Mouse (Mus musculus) liver, embryonic 16.5 days (tissue): ENCODE data around the gene Sv2c. TPM values are rescaled to one million over a fixed set of nuclear protein-coding genes. Genes with fewer than 3 reads are reported as not detected.
"Not testable (repeated sequence)": the region's sequence is repeated elsewhere in the genome, so short reads cannot be mapped to it uniquely, and the experiment has no call there.

Source experiments
- ATAC-seq: fragments of 200-750 bp; cut with Nextera tagmentation; 2 replicates; pipeline ENCODE4 v1.8.0; 2017; ENCODE audit warnings: low read depth, mild to moderate bottlenecking, moderate number of reproducible peaks, moderate library complexity
- H3K27ac ChIP-seq: fragments of 300-500 bp; sonication (generic); 2 replicates; pipeline ENCODE4 v1.5.1; 2014; ENCODE audit warnings: mild to moderate bottlenecking, low read length
- H3K27me3 ChIP-seq: fragments of 300-500 bp; sonication (generic); 2 replicates; pipeline ENCODE4 v1.6.1; 2014; ENCODE audit warnings: low read depth, low read length, mixed read lengths; ENCODE audit not compliant: control insufficient read depth, insufficient read depth
- H3K36me3 ChIP-seq: fragments of 300-500 bp; sonication (generic); 2 replicates; pipeline ENCODE4 v1.6.1; 2014; ENCODE audit warnings: mild to moderate bottlenecking; ENCODE audit not compliant: control insufficient read depth, insufficient read depth
- H3K4me1 ChIP-seq: fragments of 300-500 bp; sonication (generic); 2 replicates; pipeline ENCODE4 v1.6.1; 2014; ENCODE audit warnings: low read depth, low read length, mixed read lengths; ENCODE audit not compliant: control insufficient read depth
- H3K4me2 ChIP-seq: fragments of 300-500 bp; sonication (generic); 2 replicates; pipeline ENCODE4 v1.6.1; 2014; ENCODE audit warnings: low read depth, low read length, mixed read lengths
- H3K4me3 ChIP-seq: fragments of 300-500 bp; sonication (generic); 2 replicates; pipeline ENCODE4 v1.5.1; 2014; ENCODE audit warnings: low read depth, mild to moderate bottlenecking, low read length
- H3K9ac ChIP-seq: fragments of 300-500 bp; sonication (generic); 2 replicates; pipeline ENCODE4 v1.6.1; 2014; ENCODE audit warnings: low read depth, low read length
- H3K9me3 ChIP-seq: fragments of 300-500 bp; sonication (generic); replicated peaks from 2 replicates; pipeline ENCODE4 v1.6.1; 2016; ENCODE audit warnings: low read length; ENCODE audit not compliant: control insufficient read depth
- WGBS: fragments of 180-500 bp; shearing (Covaris S2); extraction: QIAGEN DNeasy Blood & Tissue Kit; methylation state at CpG from one replicate; pipeline ENCODE4 v1.1.7; 2014; ENCODE audit not compliant: insufficient replicate concordance; 5-methylcytosine and 5-hydroxymethylcytosine counted together
- polyA plus RNA-seq: library from polyadenylated mRNA; unstranded; fragments of >200 nt; fragmentation: Nextera tagmentation; extraction: Ambion mirVana; gene quantifications from 2 replicates; pipeline ENCODE4 v1.2.1, GENCODE M21; 2015

The Sv2c gene
- polyA plus RNA-seq, 1 experiment from 2014 or later: 0.18 TPM

- H3K4me3 ChIP-seq: no peak overlapping the region
- no peaks in the 10 kb centered on the region; the same call in 1 of the 2 replicates for H3K9me3 ChIP-seq
- no peaks in the 10 kb centered on the region for H3K36me3 ChIP-seq
- H3K4me2 ChIP-seq: no peak overlapping the region
- no peak overlapping the region for H3K27ac ChIP-seq
- H3K27me3 ChIP-seq: no peaks in the 10 kb centered on the region
- H3K4me1 ChIP-seq: no peaks in the 10 kb centered on the region
- H3K9ac ChIP-seq: no peak overlapping the region
- ATAC-seq: no peak
- 41% methylated on average over 2 of the region's 2 CpGs for WGBS
Measured at GRCm38 (mm10) chr13:95997294-95997693, 135.1 kb downstream of the Sv2c start.

GRCm38 (mm10) chr13:95994705-95995703 lies 137.4 kb downstream of the Sv2c start:
- Histone ChIP-seq H3K4me2 (no peak overlapping the region), H3K9ac (no peak overlapping the region), H3K27me3 (no peaks in the 10 kb centered on the region), H3K4me3 (no peak overlapping the region), H3K4me1 (no peaks in the 10 kb centered on the region), H3K27ac (no peak overlapping the region), H3K9me3 (no peaks in the 10 kb centered on the region; the same call in 1 of the 2 replicates), H3K36me3 (no peaks in the 10 kb centered on the region)
- WGBS: 72% methylated on average over 27 of the region's 27 CpGs
- no peak for ATAC-seq

GRCm38 (mm10) chr13:95988181-95988580 lies 144.2 kb downstream of the Sv2c start:
- no peaks in the 10 kb centered on the region for H3K27me3 ChIP-seq
- no peak overlapping the region for H3K4me2 ChIP-seq
- H3K9me3 ChIP-seq: no peaks in the 10 kb centered on the region
- peaks cover 3% of the 10 kb centered on the region for H3K4me1 ChIP-seq
- WGBS: 21% methylated on average over 9 of the region's 9 CpGs
- H3K36me3 ChIP-seq: no peaks in the 10 kb centered on the region
- H3K27ac ChIP-seq: no peak overlapping the region
- H3K9ac ChIP-seq: 0 out of 2 replicates have a peak overlapping the region, but pooled peaks have one; percentile 10
- 0 out of 2 replicates have a peak, but pooled peaks have one; percentile 32 for ATAC-seq
- no peak overlapping the region for H3K4me3 ChIP-seq

GRCm38 (mm10) chr13:95987147-95987546 lies 145.2 kb downstream of the Sv2c start:
- no peak overlapping the region for H3K4me3 ChIP-seq
- H3K4me2 ChIP-seq: no peak overlapping the region
- ATAC-seq: no peak
- H3K4me1 ChIP-seq: peaks cover 3% of the 10 kb centered on the region
- no peaks in the 10 kb centered on the region for H3K9me3 ChIP-seq
- H3K9ac ChIP-seq: no peak overlapping the region
- no peaks in the 10 kb centered on the region for H3K27me3 ChIP-seq
- WGBS: 38% methylated on average over 5 of the region's 5 CpGs
- H3K27ac ChIP-seq: no peak overlapping the region
- no peaks in the 10 kb centered on the region for H3K36me3 ChIP-seq

GRCm38 (mm10) chr13:95986375-95986774 lies 146.0 kb downstream of the Sv2c start:
- no peak for ATAC-seq
- 75% methylated on average over 13 of the region's 13 CpGs for WGBS

GRCm38 (mm10) chr13:95975225-95975624 lies 157.2 kb downstream of the Sv2c start:
- H3K27me3 ChIP-seq: no peaks in the 10 kb centered on the region
- H3K9ac ChIP-seq: no peak overlapping the region
- H3K4me3 ChIP-seq: no peak overlapping the region
- no peak for ATAC-seq
- H3K36me3 ChIP-seq: no peaks in the 10 kb centered on the region
- 67% methylated on average over 10 of the region's 10 CpGs for WGBS
- H3K4me1 ChIP-seq: no peaks in the 10 kb centered on the region
- no peak overlapping the region for H3K27ac ChIP-seq
- no peak overlapping the region for H3K4me2 ChIP-seq
- H3K9me3 ChIP-seq: no peaks in the 10 kb centered on the region

More at GRCm38 (mm10) chr13:95986375-95986774, 146.0 kb downstream of the Sv2c start:
- H3K9ac ChIP-seq: no peak overlapping the region
- no peak overlapping the region for H3K4me3 ChIP-seq
- H3K27ac ChIP-seq: no peak overlapping the region
- no peaks in the 10 kb centered on the region for H3K9me3 ChIP-seq
- H3K27me3 ChIP-seq: no peaks in the 10 kb centered on the region
- H3K4me1 ChIP-seq: peaks cover 3% of the 10 kb centered on the region
- no peaks in the 10 kb centered on the region for H3K36me3 ChIP-seq
- H3K4me2 ChIP-seq: no peak overlapping the region

- no peak for ATAC-seq
Measured at GRCm38 (mm10) chr13:95974106-95974505, 158.3 kb downstream of the Sv2c start.

GRCm38 (mm10) chr13:95973368-95973958 lies 158.9 kb downstream of the Sv2c start:
- peaks cover 2% of the 10 kb centered on the region; the same call in 1 of the 2 replicates for H3K4me1 ChIP-seq
- H3K4me3 ChIP-seq: no peak overlapping the region
- peak; percentile 65 for ATAC-seq
- 44% methylated on average over 11 of the region's 11 CpGs for WGBS
- no peak overlapping the region for H3K4me2 ChIP-seq
- H3K27ac ChIP-seq: no peak overlapping the region
- no peaks in the 10 kb centered on the region for H3K27me3 ChIP-seq
- H3K9ac ChIP-seq: no peak overlapping the region
- H3K36me3 ChIP-seq: no peaks in the 10 kb centered on the region
- H3K9me3 ChIP-seq: no peaks in the 10 kb centered on the region

More at GRCm38 (mm10) chr13:95974106-95974505, 158.3 kb downstream of the Sv2c start:
- H3K27ac ChIP-seq: no peak overlapping the region
- H3K4me2 ChIP-seq: no peak overlapping the region
- H3K9ac ChIP-seq: no peak overlapping the region
- no peak overlapping the region for H3K4me3 ChIP-seq
- H3K4me1 ChIP-seq: no peaks in the 10 kb centered on the region
- no peaks in the 10 kb centered on the region for H3K36me3 ChIP-seq
- 70% methylated on average over 11 of the region's 11 CpGs for WGBS
- no peaks in the 10 kb centered on the region for H3K27me3 ChIP-seq
- H3K9me3 ChIP-seq: no peaks in the 10 kb centered on the region

- H3K4me2 ChIP-seq, H3K36me3 ChIP-seq, ATAC-seq, H3K9ac ChIP-seq, H3K9me3 ChIP-seq, H3K27me3 ChIP-seq, H3K4me3 ChIP-seq, H3K27ac ChIP-seq: not testable (repeated sequence)
- 50% methylated on average over 2 of the region's 2 CpGs for WGBS
- H3K4me1 ChIP-seq: peaks cover 46% of the 10 kb centered on the region
Measured at GRCm38 (mm10) chr13:95968031-95968430, 164.3 kb downstream of the Sv2c start.
